21 mouse cellular contexts compared by ENCODE assay signal in genomic region chr19:41706094-41706828, GRCm38 (mm10). TPM values are rescaled to one million over a fixed set of nuclear protein-coding genes. Genes with fewer than 3 reads are reported as not detected.
DNase-seq lines count a peak whose midpoint lies in the region; ATAC-seq lines count a peak whose summit lies in the region.
"Had no signal": no experiment of that assay in that cellular context is flagged by ENCODE, and none has a peak within 500 bp of the region (broad histone marks: within the 10 kb centered on the region; RNA-seq: fewer than 3 reads in every experiment).

No protein-coding gene starts in this region.

- H3K27me3 ChIP-seq in embryonic facial prominence, embryonic 10.5 days (replicated peaks; ENCODE audit: low read depth, poor library complexity, severe bottlenecking), result peaks cover 63% of the 10 kb centered on the region
- no peaks in the 10 kb centered on the region for H3K27me3 ChIP-seq in hindbrain, embryonic 15.5 days
- H3K27me3 ChIP-seq in midbrain, embryonic 16.5 days (ENCODE audit: control insufficient read depth, insufficient read depth, low read depth, low read length), result no peaks in the 10 kb centered on the region
- H3K27me3 ChIP-seq: intestine, embryonic 15.5 days had no signal

- H3K4me1 ChIP-seq in embryonic facial prominence, embryonic 10.5 days, result peaks cover 33% of the 10 kb centered on the region
- peaks cover 38% of the 10 kb centered on the region for H3K4me1 ChIP-seq in hindbrain, embryonic 15.5 days (replicated peaks)
- H3K4me1 ChIP-seq in midbrain, embryonic 16.5 days (ENCODE audit: control insufficient read depth, insufficient read depth, low read length), result peaks cover 27% of the 10 kb centered on the region
- H3K4me1 ChIP-seq: intestine, embryonic 15.5 days had no signal

- H3K36me3 ChIP-seq in embryonic facial prominence, embryonic 10.5 days (replicated peaks), result no peaks in the 10 kb centered on the region
- H3K36me3 ChIP-seq in hindbrain, embryonic 15.5 days, result no peaks in the 10 kb centered on the region
- no peaks in the 10 kb centered on the region for H3K36me3 ChIP-seq in midbrain, embryonic 16.5 days (ENCODE audit: control insufficient read depth, insufficient read depth, low read length)
- H3K36me3 ChIP-seq: forebrain, embryonic 12.5 days; heart, embryonic 10.5 days; intestine, embryonic 15.5 days had no signal

- peak overlapping the region; percentile 40; the same call in 1 of the 2 replicates for H3K27ac ChIP-seq in embryonic facial prominence, embryonic 10.5 days (replicated peaks)
- peak overlapping the region; percentile 27; the same call in 1 of the 2 replicates for H3K27ac ChIP-seq in hindbrain, embryonic 15.5 days (replicated peaks)
- H3K27ac ChIP-seq in midbrain, embryonic 16.5 days (ENCODE audit: low read length), result 0 out of 2 replicates have a peak overlapping the region, but pooled peaks have one; percentile 17
- H3K27ac ChIP-seq: forebrain, embryonic 12.5 days; heart, embryonic 10.5 days; intestine, embryonic 15.5 days; macrophage had no signal

- H3K9ac ChIP-seq in hindbrain, embryonic 15.5 days, result no peak overlapping the region
- no peak overlapping the region for H3K9ac ChIP-seq in midbrain, embryonic 16.5 days (ENCODE audit: low read depth, low read length)
- H3K9ac ChIP-seq: forebrain, embryonic 12.5 days; intestine, embryonic 15.5 days had no signal

- 0 out of 2 replicates have a peak, but pooled peaks have one; percentile 27 for ATAC-seq in hindbrain, embryonic 15.5 days (ENCODE audit: low FRiP score, low read depth)
- no peak for ATAC-seq in midbrain, embryonic 16.5 days
- ATAC-seq: activated CD4-positive, CD25-positive, alpha-beta regulatory T cell, adult 4 months; intestine, embryonic 15.5 days had no signal

- WGBS in embryonic facial prominence, embryonic 10.5 days, result 61% methylated on average over 17 of the region's 17 CpGs
- 36% methylated on average over 17 of the region's 17 CpGs for WGBS in hindbrain, embryonic 15.5 days
- WGBS in midbrain, embryonic 16.5 days, result 55% methylated on average over 17 of the region's 17 CpGs

- H3K9me3 ChIP-seq in embryonic facial prominence, embryonic 10.5 days, result no peaks in the 10 kb centered on the region
- H3K9me3 ChIP-seq in hindbrain, embryonic 15.5 days, result no peaks in the 10 kb centered on the region
- no peaks in the 10 kb centered on the region for H3K9me3 ChIP-seq in midbrain, embryonic 16.5 days (replicated peaks; ENCODE audit: control insufficient read depth, low read length, poor library complexity, severe bottlenecking)
- H3K9me3 ChIP-seq: forebrain, embryonic 12.5 days; heart, embryonic 10.5 days; intestine, embryonic 15.5 days had no signal

- H3K4me3 ChIP-seq in embryonic facial prominence, embryonic 10.5 days, result no peak overlapping the region
- no peak overlapping the region for H3K4me3 ChIP-seq in hindbrain, embryonic 15.5 days
- no peak overlapping the region for H3K4me3 ChIP-seq in midbrain, embryonic 16.5 days (ENCODE audit: low read depth, low read length)
- H3K4me3 ChIP-seq: forebrain, embryonic 12.5 days; heart, embryonic 10.5 days; intestine, embryonic 15.5 days had no signal

- DNase-seq in adrenal gland, postnatal 14 days, result peak; percentile 2
- DNase-seq in adrenal gland, adult 8-10 months, result no peak
- no peak for DNase-seq in embryonic facial prominence, embryonic 10.5 days (ENCODE audit: low spot score)
- no peak for DNase-seq in ovary, postnatal 14 days (ENCODE audit: low spot score)
- no peak for DNase-seq in adrenal gland, adult 18-20 months (ENCODE audit: low spot score in 2 of 2)
- no peak for DNase-seq in frontal cortex, postnatal 14 days (ENCODE audit: low spot score in 2 of 2)
- DNase-seq: adrenal gland, postnatal 25 days; cerebellum, adult 9-11 months; heart, postnatal 4 days; kidney, adult 8-10 months; kidney, postnatal 10 days; layer of hippocampus, postnatal 36 days; right cerebral cortex, adult 18-20 months; spleen, adult 18-20 months had no signal

- no peak overlapping the region for H3K4me2 ChIP-seq in hindbrain, embryonic 15.5 days
- no peak overlapping the region for H3K4me2 ChIP-seq in midbrain, embryonic 16.5 days (ENCODE audit: low read length)
- H3K4me2 ChIP-seq: forebrain, embryonic 12.5 days; intestine, embryonic 15.5 days had no signal

RNA-seq across cellular contexts. Expression of gene Slit1, which starts 37.2 kb away (rescaled TPM):
- total RNA-seq in adrenal gland, postnatal 14 days (2021), result 6.5 and 7.2 TPM in 2 replicates
- total RNA-seq in adrenal gland, adult 8-10 months (2022), result 10 to 100 TPM in 2 of 4 experiments, 1 to 10 TPM in 2; 5.7 to 32.3 (median 14.2) TPM
- 2.3 and 3.9 TPM in 2 replicates for polyA plus RNA-seq in embryonic facial prominence, embryonic 10.5 days (2016; fragmentation: Nextera tagmentation; extraction: Ambion mirVana)
- polyA plus RNA-seq in hindbrain, embryonic 15.5 days (2015; fragmentation: Nextera tagmentation; extraction: Ambion mirVana), result 23.5 and 25.7 TPM in 2 replicates
- polyA plus RNA-seq in midbrain, embryonic 16.5 days (2015; fragmentation: Nextera tagmentation; extraction: Ambion mirVana), result 18.2 and 21.4 TPM in 2 replicates
- 1 to 10 TPM; 3.5 to 8.0 TPM for total RNA-seq in adrenal gland, adult 18-20 months (2021)
- total RNA-seq: heart, postnatal 4 days had no signal
